Mouse (Mus musculus) intestine, postnatal 0 days (tissue): Measurements from ENCODE around the gene Bcl6. TPM values are rescaled to one million over a fixed set of nuclear protein-coding genes. Genes with fewer than 3 reads are reported as not detected.

Experiments
- ATAC-seq: fragments of 200-750 bp; cut with Nextera tagmentation; 2 replicates; pipeline ENCODE4 v1.8.0; 2017; ENCODE audit warnings: mild to moderate bottlenecking, moderate TSS enrichment, moderate library complexity
- H3K27ac ChIP-seq: fragments of 300-500 bp; sonication (generic); 2 replicates; pipeline ENCODE4 v1.5.1; 2014; ENCODE audit warnings: mild to moderate bottlenecking, low read depth, low read length, moderate library complexity
- H3K27me3 ChIP-seq: fragments of 300-500 bp; sonication (generic); replicated peaks from 2 replicates; pipeline ENCODE4 v1.6.1; 2014; ENCODE audit warnings: low read length, mixed read lengths; ENCODE audit not compliant: control insufficient read depth, insufficient read depth
- H3K36me3 ChIP-seq: fragments of 300-500 bp; sonication (generic); 2 replicates; pipeline ENCODE4 v1.6.1; 2014; ENCODE audit warnings: mild to moderate bottlenecking, moderate library complexity; ENCODE audit not compliant: control insufficient read depth, insufficient read depth
- H3K4me1 ChIP-seq: fragments of 300-500 bp; sonication (generic); replicated peaks from 2 replicates; pipeline ENCODE4 v1.6.1; 2014; ENCODE audit warnings: antibody characterized with exemption, low read length, mixed read lengths; ENCODE audit not compliant: control insufficient read depth, insufficient read depth
- H3K4me2 ChIP-seq: fragments of 300-500 bp; sonication (generic); replicated peaks from 2 replicates; pipeline ENCODE4 v1.6.1; 2014; ENCODE audit warnings: low read depth, mild to moderate bottlenecking, moderate library complexity
- H3K4me3 ChIP-seq: fragments of 300-500 bp; sonication (generic); 2 replicates; pipeline ENCODE4 v1.5.1; 2014; ENCODE audit warnings: low read depth, low read length
- H3K9ac ChIP-seq: fragments of 300-500 bp; sonication (generic); 2 replicates; pipeline ENCODE4 v1.6.1; 2014; ENCODE audit warnings: mild to moderate bottlenecking, low read depth, low read length
- H3K9me3 ChIP-seq: fragments of 300-500 bp; sonication (generic); 2 replicates; pipeline ENCODE4 v1.6.1; 2016; ENCODE audit warnings: mixed run types; ENCODE audit not compliant: control insufficient read depth
- CTCF ChIP-seq: sonication (generic); IDR thresholded peaks from 2 replicates; pipeline ENCODE4 v1.5.1; 2016; ENCODE audit warnings: low read depth, mild to moderate bottlenecking, control low read depth, antibody characterized with exemption, moderate library complexity
- WGBS: fragments of 180-500 bp; shearing (Covaris S2); extraction: QIAGEN DNeasy Blood & Tissue Kit; methylation state at CpG from one replicate; pipeline ENCODE4 v1.1.7; 2014; 5-methylcytosine and 5-hydroxymethylcytosine counted together
- polyA plus RNA-seq: library from polyadenylated mRNA; unstranded; fragments of >200 nt; fragmentation: Nextera tagmentation; extraction: Ambion mirVana; gene quantifications from 2 replicates; pipeline ENCODE4 v1.2.1, GENCODE M21; 2015

The Bcl6 gene
- polyA plus RNA-seq, 1 experiment from 2014 or later, result 2.1 TPM

DNA sequence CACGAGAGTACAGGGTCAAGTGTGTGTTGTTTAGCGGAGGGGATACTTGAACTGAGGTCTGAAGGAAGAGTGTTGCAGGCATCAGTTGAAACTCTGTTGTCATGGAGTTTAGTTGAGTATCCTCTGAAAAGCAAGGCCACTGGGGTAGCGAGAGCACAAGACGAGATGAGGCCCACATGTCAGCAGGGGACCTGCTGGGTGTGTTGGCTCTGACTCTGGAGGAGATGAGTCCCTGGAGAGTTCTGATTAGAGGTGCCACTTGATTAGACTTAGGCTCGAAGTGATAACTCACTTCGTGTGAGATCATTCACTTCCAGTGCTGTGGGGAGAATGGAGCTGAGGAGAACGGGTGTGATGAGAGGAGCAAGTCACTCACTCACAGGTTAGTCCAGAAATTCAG, 36.8 kb upstream of the Bcl6 start:
- no peaks in the 10 kb centered on the region for H3K27me3 ChIP-seq
- H3K36me3 ChIP-seq, result no peaks in the 10 kb centered on the region
- H3K9ac ChIP-seq, result no peak overlapping the region
- TF ChIP-seq CTCF, result no peak
- no peaks in the 10 kb centered on the region for H3K4me1 ChIP-seq
- ATAC-seq, result no peak
- H3K4me2 ChIP-seq, result no peak overlapping the region
- 65% methylated on average over 7 of the region's 7 CpGs for WGBS
- no peaks in the 10 kb centered on the region for H3K9me3 ChIP-seq
- no peak overlapping the region for H3K4me3 ChIP-seq
- H3K27ac ChIP-seq, result no peak overlapping the region

DNA sequence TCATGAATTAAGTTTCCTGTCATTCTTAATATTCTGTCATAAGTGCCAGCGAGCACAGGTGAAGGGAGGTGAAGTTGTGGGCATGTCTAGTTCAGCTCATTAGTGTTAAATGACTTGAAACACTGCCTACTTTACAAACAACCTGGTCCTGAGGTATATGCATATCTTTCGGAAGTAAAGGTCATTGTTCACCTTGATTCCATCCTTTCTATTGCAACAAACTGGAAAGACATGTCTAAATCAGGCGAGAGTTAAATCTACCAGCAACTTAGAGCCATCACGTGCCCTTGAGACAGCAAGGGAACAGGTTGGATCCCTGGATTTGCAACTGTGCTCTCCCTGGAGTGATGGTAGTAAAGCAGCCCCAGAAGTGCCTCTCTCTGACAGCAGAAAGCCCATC, 34.0 kb upstream of the Bcl6 start:
- no peak overlapping the region for H3K4me3 ChIP-seq
- no peak overlapping the region for H3K9ac ChIP-seq
- H3K4me2 ChIP-seq, result no peak overlapping the region
- H3K4me1 ChIP-seq, result no peaks in the 10 kb centered on the region
- H3K27me3 ChIP-seq, result no peaks in the 10 kb centered on the region
- no peaks in the 10 kb centered on the region for H3K36me3 ChIP-seq
- no peak for TF ChIP-seq CTCF
- no peak for ATAC-seq
- H3K9me3 ChIP-seq, result no peaks in the 10 kb centered on the region
- 77% methylated on average over 4 of the region's 4 CpGs for WGBS
- no peak overlapping the region for H3K27ac ChIP-seq

DNA sequence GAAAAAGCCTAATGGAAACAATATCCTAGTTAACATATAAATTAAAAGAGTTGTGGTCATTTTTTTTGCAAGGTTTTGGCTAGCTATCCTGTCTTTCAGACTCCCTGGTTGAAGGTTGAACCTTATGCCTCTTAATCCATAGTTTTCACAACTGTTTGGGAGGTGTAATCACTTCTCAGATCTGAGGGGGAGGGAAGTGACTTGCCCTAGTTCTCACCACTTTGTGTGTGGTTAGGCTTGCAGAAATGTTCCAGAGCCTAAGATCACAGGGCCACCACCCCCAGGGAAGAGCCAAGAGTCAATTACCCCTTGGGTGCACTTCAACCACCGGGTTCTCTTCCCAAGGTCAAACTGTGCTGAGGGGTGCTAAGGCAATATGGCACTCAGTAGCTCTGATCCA, 33.1 kb upstream of the Bcl6 start:
- H3K9me3 ChIP-seq, result no peaks in the 10 kb centered on the region
- H3K27ac ChIP-seq, result no peak overlapping the region
- TF ChIP-seq CTCF, result no peak
- 43% methylated on average over 1 of the region's 1 CpGs for WGBS
- H3K27me3 ChIP-seq, result no peaks in the 10 kb centered on the region
- H3K4me1 ChIP-seq, result no peaks in the 10 kb centered on the region
- no peak overlapping the region for H3K4me3 ChIP-seq
- H3K4me2 ChIP-seq, result no peak overlapping the region
- no peaks in the 10 kb centered on the region for H3K36me3 ChIP-seq
- no peak for ATAC-seq
- H3K9ac ChIP-seq, result no peak overlapping the region

DNA sequence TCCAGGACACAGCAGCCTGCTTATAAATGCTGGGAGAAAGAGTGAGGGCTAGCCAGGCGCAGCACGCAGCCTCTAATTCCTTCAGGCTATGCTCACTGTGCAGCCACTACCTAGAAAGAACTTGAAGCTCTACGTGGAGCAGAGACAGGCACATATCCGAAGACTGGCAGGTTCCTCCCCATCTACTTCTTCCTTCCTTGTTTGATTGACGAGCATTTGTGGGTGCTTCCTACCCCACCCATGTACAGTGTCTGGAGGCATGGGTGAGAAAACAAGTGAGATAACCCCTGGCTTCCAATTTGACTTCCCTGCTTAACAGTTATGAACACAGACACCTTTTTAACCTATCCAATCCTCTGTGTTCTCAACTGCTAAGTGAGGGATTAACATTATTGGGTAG, 28.1 kb upstream of the Bcl6 start:
- no peak overlapping the region for H3K4me3 ChIP-seq
- no peaks in the 10 kb centered on the region for H3K9me3 ChIP-seq
- no peak overlapping the region for H3K27ac ChIP-seq
- H3K4me1 ChIP-seq, result no peaks in the 10 kb centered on the region
- no peaks in the 10 kb centered on the region for H3K27me3 ChIP-seq
- TF ChIP-seq CTCF, result no peak
- no peaks in the 10 kb centered on the region for H3K36me3 ChIP-seq
- H3K4me2 ChIP-seq, result no peak overlapping the region
- 67% methylated on average over 5 of the region's 5 CpGs for WGBS
- no peak for ATAC-seq
- H3K9ac ChIP-seq, result no peak overlapping the region

DNA sequence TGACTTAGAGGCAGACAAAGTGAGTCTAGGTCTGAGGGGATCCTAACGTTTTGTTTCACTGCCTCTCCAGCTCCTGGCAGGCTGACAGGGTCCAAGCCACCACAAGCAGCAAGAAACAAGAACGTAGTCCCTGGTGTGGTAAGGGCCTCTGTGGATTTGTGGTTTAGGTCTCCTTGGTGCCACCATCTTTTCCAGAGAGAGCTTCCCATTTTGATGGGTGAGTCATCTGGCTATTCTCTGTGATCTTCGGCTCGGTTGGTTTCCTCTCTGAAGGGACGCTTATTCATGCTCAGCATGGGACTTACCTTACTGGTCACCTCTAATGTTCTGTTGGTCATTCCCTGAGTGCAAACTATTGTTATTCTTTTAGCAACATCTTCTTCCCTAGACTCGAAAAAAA, 27.6 kb upstream of the Bcl6 start:
- no peak overlapping the region for H3K27ac ChIP-seq
- H3K27me3 ChIP-seq, result no peaks in the 10 kb centered on the region
- H3K4me3 ChIP-seq, result no peak overlapping the region
- H3K9ac ChIP-seq, result no peak overlapping the region
- no peaks in the 10 kb centered on the region for H3K36me3 ChIP-seq
- no peak overlapping the region for H3K4me2 ChIP-seq
- WGBS, result 69% methylated on average over 6 of the region's 6 CpGs
- no peak for ATAC-seq
- no peak for TF ChIP-seq CTCF
- H3K9me3 ChIP-seq, result no peaks in the 10 kb centered on the region
- no peaks in the 10 kb centered on the region for H3K4me1 ChIP-seq

- H3K9me3 ChIP-seq, result no peaks in the 10 kb centered on the region
- no peaks in the 10 kb centered on the region for H3K4me1 ChIP-seq
- no peak overlapping the region for H3K9ac ChIP-seq
- WGBS, result 77% methylated on average over 3 of the region's 3 CpGs
- no peak for ATAC-seq
- no peak overlapping the region for H3K27ac ChIP-seq
- no peaks in the 10 kb centered on the region for H3K36me3 ChIP-seq
- H3K4me2 ChIP-seq, result no peak overlapping the region
- H3K27me3 ChIP-seq, result no peaks in the 10 kb centered on the region
- no peak overlapping the region for H3K4me3 ChIP-seq
- no peak for TF ChIP-seq CTCF
These were observed 25.7 kb upstream of the Bcl6 start for GRCm38 (mm10) chr16:24014378-24014777.

GRCm38 (mm10) chr16:24012066-24012465, 23.4 kb upstream of the Bcl6 start:
- no peak overlapping the region for H3K4me2 ChIP-seq

More at GRCm38 (mm10) chr16:24012066-24012465, 23.4 kb upstream of the Bcl6 start:
- no peak for TF ChIP-seq CTCF
- Histone ChIP-seq H3K36me3 (no peaks in the 10 kb centered on the region), H3K4me1 (no peaks in the 10 kb centered on the region), H3K27ac (no peak overlapping the region), H3K4me3 (no peak overlapping the region), H3K9me3 (no peaks in the 10 kb centered on the region), H3K27me3 (no peaks in the 10 kb centered on the region), H3K9ac (no peak overlapping the region)
- ATAC-seq, result no peak
- 35% methylated on average over 3 of the region's 3 CpGs for WGBS
